Comparison of ENCODE assay signal across 15 mouse cellular contexts in the genomic region with DNA sequence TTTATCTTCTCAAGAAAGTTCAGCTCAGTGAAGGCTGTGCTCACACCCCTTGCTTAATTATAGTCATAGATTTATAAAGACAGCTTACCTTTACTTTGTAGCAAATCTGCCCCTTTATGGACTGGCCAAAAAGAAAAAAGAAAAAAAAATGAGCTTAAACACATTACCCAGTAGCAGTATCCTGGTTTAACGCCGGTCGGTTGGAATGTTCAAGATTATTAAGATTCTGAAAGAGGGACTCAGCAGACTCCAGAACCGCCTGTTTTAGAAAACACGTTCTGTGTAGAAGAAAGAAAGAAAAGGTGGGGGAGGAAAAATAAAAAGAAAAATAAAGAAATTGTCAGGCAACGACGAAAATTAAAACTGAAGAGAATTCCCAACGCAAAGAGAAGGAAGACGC. TPM values are rescaled to one million over a fixed set of nuclear protein-coding genes. Genes with fewer than 3 reads are reported as not detected.
DNase-seq lines count a peak whose midpoint lies in the region; ATAC-seq lines count a peak whose summit lies in the region.
"Had no signal": no experiment of that assay in that cellular context is flagged by ENCODE, and none has a peak within 500 bp of the region (broad histone marks: within the 10 kb centered on the region; RNA-seq: fewer than 3 reads in every experiment).

No protein-coding gene starts in this region.

- no peaks in the 10 kb centered on the region for H3K9me3 ChIP-seq in hindbrain, embryonic 11.5 days (ENCODE audit: control insufficient read depth, low read length)
- H3K9me3 ChIP-seq in hindbrain, embryonic 12.5 days (replicated peaks): no peaks in the 10 kb centered on the region
- no peaks in the 10 kb centered on the region for H3K9me3 ChIP-seq in embryonic facial prominence, embryonic 10.5 days
- H3K9me3 ChIP-seq in embryonic facial prominence, embryonic 15.5 days (replicated peaks): no peaks in the 10 kb centered on the region
- H3K9me3 ChIP-seq in midbrain, embryonic 13.5 days: no peaks in the 10 kb centered on the region
- H3K9me3 ChIP-seq: hindbrain, embryonic 13.5 days; limb, embryonic 15.5 days; neural tube, embryonic 12.5 days had no signal

- H3K27me3 ChIP-seq in hindbrain, embryonic 11.5 days (ENCODE audit: control insufficient read depth, insufficient read depth, low read length): peaks cover 85% of the 10 kb centered on the region
- peaks cover 90% of the 10 kb centered on the region for H3K27me3 ChIP-seq in hindbrain, embryonic 12.5 days
- peaks cover 100% of the 10 kb centered on the region for H3K27me3 ChIP-seq in embryonic facial prominence, embryonic 10.5 days (replicated peaks; ENCODE audit: low read depth, poor library complexity, severe bottlenecking)
- H3K27me3 ChIP-seq in embryonic facial prominence, embryonic 15.5 days: peaks cover 79% of the 10 kb centered on the region
- peaks cover 94% of the 10 kb centered on the region for H3K27me3 ChIP-seq in midbrain, embryonic 13.5 days

- ATAC-seq in hindbrain, embryonic 11.5 days (ENCODE audit: low FRiP score): no peak
- no peak for ATAC-seq in hindbrain, embryonic 12.5 days (ENCODE audit: low FRiP score)
- ATAC-seq in embryonic facial prominence, embryonic 15.5 days (ENCODE audit: insufficient number of reproducible peaks, low FRiP score, low TSS enrichment, low read depth): no peak
- ATAC-seq in midbrain, embryonic 13.5 days: no peak

- DNase-seq in hindbrain, embryonic 11.5 days (ENCODE audit: low spot score): peak; percentile 56
- DNase-seq in embryonic facial prominence, embryonic 10.5 days (ENCODE audit: low spot score): no peak
- DNase-seq in frontal cortex, postnatal 10 days (ENCODE audit: low spot score in 2 of 2): no peak
- DNase-seq in spleen, postnatal 36 days (ENCODE audit: low spot score in 2 of 2): no peak
- DNase-seq in layer of hippocampus, postnatal 36 days: no peak
- DNase-seq: cerebellum, adult 9-10 months; right cerebral cortex, adult 18-20 months had no signal

- peaks cover 9% of the 10 kb centered on the region for H3K4me1 ChIP-seq in hindbrain, embryonic 11.5 days (replicated peaks; ENCODE audit: control insufficient read depth, insufficient read depth, low read length)
- H3K4me1 ChIP-seq in hindbrain, embryonic 12.5 days: peaks cover 21% of the 10 kb centered on the region
- H3K4me1 ChIP-seq in embryonic facial prominence, embryonic 10.5 days: peaks cover 50% of the 10 kb centered on the region
- peaks cover 30% of the 10 kb centered on the region for H3K4me1 ChIP-seq in embryonic facial prominence, embryonic 15.5 days
- peaks cover 30% of the 10 kb centered on the region for H3K4me1 ChIP-seq in midbrain, embryonic 13.5 days (replicated peaks)

- no peak overlapping the region for H3K4me2 ChIP-seq in hindbrain, embryonic 11.5 days (replicated peaks; ENCODE audit: low read depth, low read length)
- H3K4me2 ChIP-seq in hindbrain, embryonic 12.5 days (replicated peaks): no peak overlapping the region
- H3K4me2 ChIP-seq in embryonic facial prominence, embryonic 15.5 days (replicated peaks): peak overlapping the region; percentile 42; the same call in 1 of the 2 replicates
- H3K4me2 ChIP-seq in midbrain, embryonic 13.5 days (replicated peaks): peak overlapping the region; percentile 32; the same call in 1 of the 2 replicates

- H3K9ac ChIP-seq in hindbrain, embryonic 11.5 days (ENCODE audit: low read depth, low read length): no peak overlapping the region
- no peak overlapping the region for H3K9ac ChIP-seq in hindbrain, embryonic 12.5 days
- H3K9ac ChIP-seq in embryonic facial prominence, embryonic 15.5 days: no peak overlapping the region
- H3K9ac ChIP-seq in midbrain, embryonic 13.5 days (replicated peaks): peak overlapping the region; percentile 40; the same call in 1 of the 2 replicates
- H3K9ac ChIP-seq: hindbrain, embryonic 13.5 days; limb, embryonic 15.5 days; neural tube, embryonic 12.5 days had no signal

- no peak overlapping the region for H3K4me3 ChIP-seq in hindbrain, embryonic 11.5 days (ENCODE audit: low read depth, low read length)
- no peak overlapping the region for H3K4me3 ChIP-seq in hindbrain, embryonic 12.5 days
- H3K4me3 ChIP-seq in embryonic facial prominence, embryonic 10.5 days: peak overlapping the region; percentile 64
- H3K4me3 ChIP-seq in embryonic facial prominence, embryonic 15.5 days (replicated peaks): peak overlapping the region; percentile 60
- H3K4me3 ChIP-seq in midbrain, embryonic 13.5 days (replicated peaks): peak overlapping the region; percentile 51
- H3K4me3 ChIP-seq: neural tube, embryonic 12.5 days had no signal

- no peak overlapping the region for H3K27ac ChIP-seq in hindbrain, embryonic 11.5 days (ENCODE audit: low read depth, low read length)
- no peak overlapping the region for H3K27ac ChIP-seq in hindbrain, embryonic 12.5 days
- 0 out of 2 replicates have a peak overlapping the region, but pooled peaks have one; percentile 65 for H3K27ac ChIP-seq in embryonic facial prominence, embryonic 10.5 days (replicated peaks)
- H3K27ac ChIP-seq in embryonic facial prominence, embryonic 15.5 days (replicated peaks): no peak overlapping the region
- peak overlapping the region; percentile 59; the same call in 1 of the 2 replicates for H3K27ac ChIP-seq in midbrain, embryonic 13.5 days
- H3K27ac ChIP-seq: hindbrain, embryonic 13.5 days; limb, embryonic 15.5 days; macrophage; neural tube, embryonic 12.5 days had no signal

- H3K36me3 ChIP-seq in hindbrain, embryonic 11.5 days (ENCODE audit: control insufficient read depth, insufficient read depth, low read length): no peaks in the 10 kb centered on the region
- H3K36me3 ChIP-seq in hindbrain, embryonic 12.5 days: no peaks in the 10 kb centered on the region
- H3K36me3 ChIP-seq in embryonic facial prominence, embryonic 10.5 days (replicated peaks): no peaks in the 10 kb centered on the region
- no peaks in the 10 kb centered on the region for H3K36me3 ChIP-seq in embryonic facial prominence, embryonic 15.5 days
- no peaks in the 10 kb centered on the region for H3K36me3 ChIP-seq in midbrain, embryonic 13.5 days
- H3K36me3 ChIP-seq: hindbrain, embryonic 13.5 days; limb, embryonic 15.5 days; neural tube, embryonic 12.5 days had no signal

- under 1% methylated on average over 9 of the region's 9 CpGs for WGBS in hindbrain, embryonic 11.5 days
- under 1% methylated on average over 9 of the region's 9 CpGs for WGBS in hindbrain, embryonic 12.5 days
- WGBS in embryonic facial prominence, embryonic 10.5 days: 2% methylated on average over 9 of the region's 9 CpGs
- 13% methylated on average over 9 of the region's 9 CpGs for WGBS in embryonic facial prominence, embryonic 15.5 days
- WGBS in midbrain, embryonic 13.5 days: 2% methylated on average over 9 of the region's 9 CpGs

RNA-seq across cellular contexts. Expression of gene Pitx2, which starts 16.8 kb away (rescaled TPM):
- 2.9 and 4.9 TPM in 2 replicates for polyA plus RNA-seq in hindbrain, embryonic 11.5 days (2014; fragmentation: Nextera tagmentation; extraction: Ambion mirVana)
- 6.5 and 8.3 TPM in 2 replicates for polyA plus RNA-seq in hindbrain, embryonic 12.5 days (2016; fragmentation: Nextera tagmentation; extraction: Ambion mirVana)
- 41.4 and 43.8 TPM in 2 replicates for polyA plus RNA-seq in embryonic facial prominence, embryonic 10.5 days (2016; fragmentation: Nextera tagmentation; extraction: Ambion mirVana)
- polyA plus RNA-seq in embryonic facial prominence, embryonic 15.5 days (2015; fragmentation: Nextera tagmentation; extraction: Ambion mirVana): 82.5 and 88.3 TPM in 2 replicates
- polyA plus RNA-seq in midbrain, embryonic 13.5 days (2015; fragmentation: Nextera tagmentation; extraction: Ambion mirVana): 59.2 and 101 TPM in 2 replicates
- not detected for total RNA-seq in layer of hippocampus, postnatal 36 days (2021)
- total RNA-seq: layer of hippocampus, adult 18-20 months had no signal
- polyA plus RNA-seq: macrophage had no signal

Comparison
In these comparisons a context has a peak if more than half of its experiments do, and no peak if none do; other contexts are left out.
1. H3K27ac ChIP-seq: peak in embryonic facial prominence, embryonic 10.5 days (single experiment) and midbrain, embryonic 13.5 days (single experiment); none in hindbrain, embryonic 11.5 days (single experiment), hindbrain, embryonic 12.5 days (single experiment) and embryonic facial prominence, embryonic 15.5 days (single experiment).
2. H3K4me2 ChIP-seq: peak in embryonic facial prominence, embryonic 15.5 days (single experiment) and midbrain, embryonic 13.5 days (single experiment); none in hindbrain, embryonic 11.5 days (single experiment) and hindbrain, embryonic 12.5 days (single experiment).
3. H3K4me3 ChIP-seq: peak in embryonic facial prominence, embryonic 10.5 days (single experiment), embryonic facial prominence, embryonic 15.5 days (single experiment) and midbrain, embryonic 13.5 days (single experiment); none in hindbrain, embryonic 11.5 days (single experiment) and hindbrain, embryonic 12.5 days (single experiment).